ENCODE assay signal across 8 mouse cellular contexts in the genomic region with DNA sequence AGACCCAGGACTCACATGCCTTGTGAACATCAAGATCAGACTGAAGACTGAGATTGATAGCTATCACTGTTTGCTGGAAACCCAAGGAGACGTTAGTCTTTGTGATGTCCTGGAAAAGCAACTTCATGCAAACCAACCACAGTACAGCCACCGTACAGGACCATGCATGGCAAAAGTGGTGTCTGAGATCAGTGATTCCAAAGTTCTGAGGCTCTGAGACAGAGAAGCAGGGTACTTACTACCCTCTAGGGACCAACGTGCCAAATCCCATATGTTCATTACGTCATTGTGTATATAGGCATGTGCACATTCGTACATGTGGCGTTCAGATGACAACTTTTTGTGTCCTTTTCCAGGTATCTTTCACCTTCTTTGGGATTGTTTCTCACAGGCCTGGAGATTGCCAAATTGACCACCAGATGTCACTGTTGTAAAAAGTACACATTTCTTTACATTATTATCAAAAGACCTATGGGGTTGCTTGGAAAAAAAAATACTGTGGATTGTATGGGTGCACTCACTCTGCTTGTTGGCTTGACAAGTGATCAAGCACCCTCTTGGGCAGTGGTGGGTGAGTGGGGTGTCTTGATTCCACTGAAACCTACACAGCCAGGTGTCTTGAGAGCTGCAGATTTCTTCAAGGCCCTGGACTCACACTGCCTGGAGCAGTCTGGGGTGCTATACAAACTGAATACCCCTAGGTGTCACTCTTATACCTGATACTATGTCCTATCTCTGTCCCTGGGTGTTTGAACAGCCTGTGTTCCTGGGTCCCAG. TPM values are rescaled to one million over a fixed set of nuclear protein-coding genes. Genes with fewer than 3 reads are reported as not detected.
DNase-seq lines count a peak whose midpoint lies in the region; ATAC-seq lines count a peak whose summit lies in the region.

No protein-coding gene starts in this region.

- intact Hi-C loops in left cerebral cortex, postnatal 25 days (cut with DNase I) = loop anchor here (5.0 kb wide), 1 partner anchor 1880 kb away; no protein-coding TSS in a partner anchor

- no peaks in the 10 kb centered on the region for H3K9me3 ChIP-seq in intestine, embryonic 14.5 days (ENCODE audit: control insufficient read depth, low read length)
- H3K9me3 ChIP-seq in midbrain, embryonic 10.5 days (replicated peaks) = no peaks in the 10 kb centered on the region

- H3K36me3 ChIP-seq in intestine, embryonic 14.5 days (ENCODE audit: control insufficient read depth, insufficient read depth, low read length) = no peaks in the 10 kb centered on the region
- H3K36me3 ChIP-seq in midbrain, embryonic 10.5 days = no peaks in the 10 kb centered on the region

- no peak overlapping the region for H3K4me2 ChIP-seq in intestine, embryonic 14.5 days (ENCODE audit: low read length)

- no peaks in the 10 kb centered on the region for H3K4me1 ChIP-seq in intestine, embryonic 14.5 days (replicated peaks; ENCODE audit: control insufficient read depth, insufficient read depth, low read length)
- H3K4me1 ChIP-seq in midbrain, embryonic 10.5 days = no peaks in the 10 kb centered on the region

- no peaks in the 10 kb centered on the region for H3K27me3 ChIP-seq in intestine, embryonic 14.5 days (replicated peaks; ENCODE audit: control insufficient read depth, insufficient read depth, low read length)
- H3K27me3 ChIP-seq in midbrain, embryonic 10.5 days (ENCODE audit: low read depth, poor library complexity, severe bottlenecking) = no peaks in the 10 kb centered on the region

- peak; percentile 73 for ATAC-seq in intestine, embryonic 14.5 days (replicated peaks; ENCODE audit: low FRiP score, low TSS enrichment, low read depth)

- WGBS in intestine, embryonic 14.5 days = 55% methylated on average over 6 of the region's 6 CpGs
- 59% methylated on average over 6 of the region's 6 CpGs for WGBS in midbrain, embryonic 10.5 days

- H3K27ac ChIP-seq in intestine, embryonic 14.5 days (ENCODE audit: low read depth) = no peak overlapping the region
- H3K27ac ChIP-seq in midbrain, embryonic 10.5 days (replicated peaks) = no peak overlapping the region

- no peak overlapping the region for H3K4me3 ChIP-seq in intestine, embryonic 14.5 days (ENCODE audit: low read depth, low read length)
- H3K4me3 ChIP-seq in midbrain, embryonic 10.5 days = no peak overlapping the region

- H3K9ac ChIP-seq in intestine, embryonic 14.5 days (ENCODE audit: low read length) = no peak overlapping the region

- peak; percentile 18 to 35 for DNase-seq in left cerebral cortex, postnatal 25 days (ENCODE audit: low spot score in 2 of 2)
- no peak for DNase-seq in left cerebral cortex, adult 11 months (ENCODE audit: low spot score)
- DNase-seq in Muller cell, postnatal 12 days (ENCODE audit: inconsistent ontology term) = peak; percentile 29
- DNase-seq in embryo, embryonic 11.5 days (ENCODE audit: low read depth, low spot score) = peak; percentile 20
- DNase-seq in intestine, embryonic 14.5 days (ENCODE audit: low spot score) = peak; percentile 58
- peak; percentile 28 for DNase-seq in midbrain, embryonic 10.5 days (ENCODE audit: low spot score)
- peak; percentile 28 for DNase-seq in yolk sac, embryonic 10.5 days (ENCODE audit: low spot score)
- DNase-seq in gastrocnemius, adult 8-10 months (ENCODE audit: low spot score in 2 of 2) = no peak

RNA-seq across cellular contexts. Expression of a gene that starts 17.8 kb away (rescaled TPM):
- not detected for total RNA-seq in left cerebral cortex, postnatal 25 days (2021)
- 0.05 and 0.09 TPM in 2 replicates for polyA plus RNA-seq in intestine, embryonic 14.5 days (2014; fragmentation: Nextera tagmentation; extraction: Ambion mirVana)
- polyA plus RNA-seq in midbrain, embryonic 10.5 days (2016; fragmentation: Nextera tagmentation; extraction: Ambion mirVana) = not detected in 2 replicates
- total RNA-seq in gastrocnemius, adult 8-10 months (2022) = not detected

RNA-seq across cellular contexts. Expression of a gene that starts 27.8 kb away (rescaled TPM):
- not detected for total RNA-seq in left cerebral cortex, postnatal 25 days (2021)
- not detected in 2 replicates for polyA plus RNA-seq in intestine, embryonic 14.5 days (2014; fragmentation: Nextera tagmentation; extraction: Ambion mirVana)
- polyA plus RNA-seq in midbrain, embryonic 10.5 days (2016; fragmentation: Nextera tagmentation; extraction: Ambion mirVana) = not detected in 2 replicates
- not detected for total RNA-seq in gastrocnemius, adult 8-10 months (2022)

RNA-seq across cellular contexts. Expression of a gene that starts 31.4 kb away (rescaled TPM):
- total RNA-seq in left cerebral cortex, postnatal 25 days (2021) = not detected
- polyA plus RNA-seq in intestine, embryonic 14.5 days (2014; fragmentation: Nextera tagmentation; extraction: Ambion mirVana) = not detected in 2 replicates
- polyA plus RNA-seq in midbrain, embryonic 10.5 days (2016; fragmentation: Nextera tagmentation; extraction: Ambion mirVana) = not detected in 2 replicates
- total RNA-seq in gastrocnemius, adult 8-10 months (2022) = not detected

Comparison
In these comparisons a context has a peak if more than half of its experiments do, and no peak if none do; other contexts are left out.
1. DNase-seq: peak in left cerebral cortex, postnatal 25 days (2 of 2), Muller cell, postnatal 12 days (single experiment), embryo, embryonic 11.5 days (single experiment), intestine, embryonic 14.5 days (single experiment), midbrain, embryonic 10.5 days (single experiment) and yolk sac, embryonic 10.5 days (single experiment); none in left cerebral cortex, adult 11 months (single experiment) and gastrocnemius, adult 8-10 months (0 of 2).